Mouse (Mus musculus): ENCODE measurements at regions not wholly inside any gene's neighbourhood (a gene's known extent, or its start where the extent isn't known, plus 50 kb on each side); places are given as distances from the start of the nearest gene placed in this dataset.
A peak's percentile ranks its signal among the peaks of the same experiment; 100 is the strongest.

- no peak for TF ChIP-seq CTCF (conservative IDR thresholded peaks at IDR 0.05 in 1 of 2, IDR thresholded peaks at IDR 0.05 in 1 of 2; ENCODE audit: low read depth in 2 of 2, low read length in 2 of 2)
- no peak for TF ChIP-seq ELF1 (IDR thresholded peaks at IDR 0.05; ENCODE audit: low read depth, low read length)
- no peak for TF ChIP-seq IRF4 (IDR thresholded peaks at IDR 0.05; ENCODE audit: low read depth, low read length)
- TF ChIP-seq USF2 (conservative IDR thresholded peaks at IDR 0.05; ENCODE audit: low read depth, low read length), result no peak
- TF ChIP-seq NRF1 (IDR thresholded peaks at IDR 0.05; ENCODE audit: low read depth, low read length), result no peak
- no peak for TF ChIP-seq ZNF384 (IDR thresholded peaks at IDR 0.05; ENCODE audit: low read depth, low read length)
- TF ChIP-seq POLR2AphosphoS2 (IDR thresholded peaks at IDR 0.05; ENCODE audit: low read depth, low read length), result no peak
- TF ChIP-seq MEF2A (IDR thresholded peaks at IDR 0.05; ENCODE audit: borderline replicate concordance, low read depth, low read length), result no peak
- TF ChIP-seq CHD1 (IDR thresholded peaks at IDR 0.05; ENCODE audit: low read depth, low read length), result no peak
- TF ChIP-seq SMC3 (IDR thresholded peaks at IDR 0.05; ENCODE audit: low read depth, low read length), result no peak
- no peak for TF ChIP-seq ETS1 (conservative IDR thresholded peaks at IDR 0.05; ENCODE audit: low read depth, low read length)
- in situ Hi-C loops (cut with MboI; ENCODE audit: low pct_ligation_motif_present, low pct_unique_long_range_greater_than_20kb, low sequenced_read_pairs), result no loop called here
- Histone ChIP-seq H3K27ac (ENCODE audit: insufficient read depth, low read depth) (no peak overlapping the region), H3K36me3 (replicated peaks in 1 of 2; ENCODE audit: control insufficient read depth in 1 of 2, insufficient read depth in 1 of 2, low read length in 1 of 2) (no peaks in the 10 kb centered on the region), H3K9me3 (replicated peaks; ENCODE audit: low read length) (no peaks in the 10 kb centered on the region), H3K4me3 (replicated peaks in 1 of 3; ENCODE audit: low read depth in 2 of 3, low read length in 2 of 3, poor library complexity in 1 of 3) (no peak overlapping the region), H3K27me3 (replicated peaks) (peaks cover 3% of the 10 kb centered on the region), H3K4me2 (ENCODE audit: insufficient read depth, low read depth, poor library complexity, severe bottlenecking) (peak overlapping the region; percentile 11; the same call in 1 of the 2 replicates), H3K9ac (ENCODE audit: insufficient read depth, low read depth) (no peak overlapping the region), H3K4me1 (ENCODE audit: control insufficient read depth in 1 of 2, insufficient read depth in 2 of 2) (peaks cover 0 to 4% of the 10 kb centered on the region in 2 experiments; a peak in 1 of 4 replicates), H3K79me2 (replicated peaks; ENCODE audit: control insufficient read depth, extremely low read depth, insufficient read depth, poor library complexity, severe bottlenecking) (no peaks in the 10 kb centered on the region)
- no peak for DNase-seq (ENCODE audit: extremely low read depth)
- dilution Hi-C loops (cut with MboI; ENCODE audit: extremely low pct_ligation_motif_present, extremely low pct_unique_long_range_greater_than_20kb, low sequenced_read_pairs), result no loop called here
These were observed 122.0 kb upstream of the Rnaseh2b start for GRCm38 (mm10) chr14:62170385-62170784.

DNA sequence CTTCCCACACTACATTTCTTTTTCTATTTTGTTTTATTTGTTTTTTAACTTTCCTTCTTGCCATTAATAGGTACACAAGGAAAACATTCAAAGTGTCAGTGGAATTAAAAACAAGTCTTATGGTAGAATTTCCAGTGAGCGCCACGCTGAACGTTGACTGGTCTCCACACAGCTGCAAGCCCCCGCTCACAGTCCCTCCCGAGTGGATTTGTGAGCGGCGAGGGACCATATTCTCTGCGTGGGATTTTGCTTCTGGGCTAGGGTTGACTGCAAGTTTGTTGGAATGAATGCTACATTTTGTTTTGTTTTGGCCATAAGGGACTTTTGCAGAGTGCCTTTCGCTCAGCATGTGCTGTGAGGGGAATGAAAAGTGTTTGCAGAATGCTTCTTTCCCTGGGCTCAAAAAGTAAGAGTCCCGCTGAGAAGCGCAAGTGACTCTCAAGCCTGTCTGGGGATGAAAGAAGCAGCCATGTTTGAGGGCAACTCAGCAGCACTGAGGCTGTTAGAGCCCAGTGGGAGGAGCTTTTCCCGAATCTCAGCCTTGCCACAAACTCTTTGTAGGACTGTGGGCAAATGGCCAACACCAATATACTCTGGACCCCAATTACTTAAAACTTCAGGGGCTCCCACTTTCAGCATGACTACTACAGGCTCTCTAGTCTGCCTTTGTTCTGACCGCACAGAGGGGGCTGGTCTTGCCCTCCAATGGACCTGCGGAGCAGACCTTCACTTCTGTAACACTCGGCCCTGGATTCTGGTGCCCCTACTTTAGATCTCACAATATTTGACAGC is 120.9 kb upstream of the Rnaseh2b start:
- DNase-seq (ENCODE audit: extremely low read depth), result no peak
- dilution Hi-C loops (cut with MboI; ENCODE audit: extremely low pct_ligation_motif_present, extremely low pct_unique_long_range_greater_than_20kb, low sequenced_read_pairs), result no loop called here

More for the DNA sequence above, 120.9 kb upstream of the Rnaseh2b start:
- TF ChIP-seq JUND (conservative IDR thresholded peaks at IDR 0.05; ENCODE audit: low read depth, low read length) (no peak), ELF1 (IDR thresholded peaks at IDR 0.05; ENCODE audit: low read depth, low read length) (no peak), IRF4 (IDR thresholded peaks at IDR 0.05; ENCODE audit: low read depth, low read length) (no peak), JUN (IDR thresholded peaks at IDR 0.05; ENCODE audit: insufficient read depth, low read depth, low read length) (no peak), UBTF (IDR thresholded peaks at IDR 0.05; ENCODE audit: low read depth, low read length) (no peak), BHLHE40 (IDR thresholded peaks at IDR 0.05; ENCODE audit: low read depth, low read length) (no peak), E2F4 (IDR thresholded peaks at IDR 0.05; ENCODE audit: insufficient replicate concordance, low read depth, low read length) (no peak), HCFC1 (IDR thresholded peaks at IDR 0.05; ENCODE audit: low read depth, low read length) (no peak), MXI1 (IDR thresholded peaks at IDR 0.05; ENCODE audit: low read depth, low read length) (no peak)
- H3K9ac ChIP-seq (ENCODE audit: insufficient read depth, low read depth), result no peak overlapping the region
- H3K9me3 ChIP-seq (replicated peaks; ENCODE audit: low read length), result no peaks in the 10 kb centered on the region
- peaks cover 2% of the 10 kb centered on the region for H3K27me3 ChIP-seq (replicated peaks)
- H3K79me2 ChIP-seq (replicated peaks; ENCODE audit: control insufficient read depth, extremely low read depth, insufficient read depth, poor library complexity, severe bottlenecking), result no peaks in the 10 kb centered on the region
- no peaks in the 10 kb centered on the region for H3K36me3 ChIP-seq (replicated peaks in 1 of 2; ENCODE audit: control insufficient read depth in 1 of 2, insufficient read depth in 1 of 2, low read length in 1 of 2)
- in situ Hi-C loops (cut with MboI; ENCODE audit: low pct_ligation_motif_present, low pct_unique_long_range_greater_than_20kb, low sequenced_read_pairs), result no loop called here
- no peak overlapping the region for H3K4me2 ChIP-seq (ENCODE audit: insufficient read depth, low read depth, poor library complexity, severe bottlenecking)
- peaks cover 0 to 4% of the 10 kb centered on the region in 2 experiments; a peak in 1 of 4 replicates for H3K4me1 ChIP-seq (ENCODE audit: control insufficient read depth in 1 of 2, insufficient read depth in 2 of 2)
- H3K4me3 ChIP-seq (replicated peaks in 1 of 3; ENCODE audit: low read depth in 2 of 3, low read length in 2 of 3, poor library complexity in 1 of 3), result no peak overlapping the region
- no peak overlapping the region for H3K27ac ChIP-seq (ENCODE audit: insufficient read depth, low read depth)

All from CH12.LX (cell line).